Mouse (Mus musculus): ENCODE data around the gene Apba3. TPM values are rescaled to one million over a fixed set of nuclear protein-coding genes. Genes with fewer than 3 reads are reported as not detected.

Apba3 gene
- total RNA-seq, 2 experiments from 2014 or later, result 47.8 to 49.5 TPM

- no peak for DNase-seq (ENCODE audit: low spot score in 2 of 2)
These were observed 17.3 kb upstream of the Apba3 start for GRCm38 (mm10) chr10:81249442-81249841.

GRCm38 (mm10) chr10:81252424-81253419 is 14.0 kb upstream of the Apba3 start, which contains the start of gene Matk:
Gene Matk, plus strand, starts transcription at chr10:81252935.
- no peak for DNase-seq (ENCODE audit: low spot score in 2 of 2)

DNA sequence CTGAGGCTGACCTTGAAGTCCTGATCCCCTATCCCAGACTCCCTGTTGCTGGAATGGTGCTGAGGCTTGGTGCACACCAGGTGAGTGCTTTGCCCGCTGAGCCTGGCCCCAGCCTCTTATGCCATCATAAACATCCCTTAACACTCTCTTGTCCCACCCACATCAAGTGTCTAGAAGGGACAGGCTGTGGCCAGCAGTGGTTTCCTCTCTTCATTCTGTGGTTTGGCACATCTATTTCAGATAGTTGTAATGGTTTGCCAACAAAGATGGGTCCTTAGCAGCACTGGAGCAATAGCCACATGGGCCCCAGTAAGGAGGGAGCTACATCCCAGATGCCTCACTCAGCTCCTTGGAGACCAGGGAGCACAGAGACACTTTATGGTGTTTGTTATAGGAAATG is 11.9 kb upstream of the Apba3 start:
- DNase-seq (ENCODE audit: low spot score in 2 of 2), result no peak

- no peak for DNase-seq (ENCODE audit: low spot score in 2 of 2)
These were observed 9.4 kb upstream of the Apba3 start for GRCm38 (mm10) chr10:81257158-81258039.

DNA sequence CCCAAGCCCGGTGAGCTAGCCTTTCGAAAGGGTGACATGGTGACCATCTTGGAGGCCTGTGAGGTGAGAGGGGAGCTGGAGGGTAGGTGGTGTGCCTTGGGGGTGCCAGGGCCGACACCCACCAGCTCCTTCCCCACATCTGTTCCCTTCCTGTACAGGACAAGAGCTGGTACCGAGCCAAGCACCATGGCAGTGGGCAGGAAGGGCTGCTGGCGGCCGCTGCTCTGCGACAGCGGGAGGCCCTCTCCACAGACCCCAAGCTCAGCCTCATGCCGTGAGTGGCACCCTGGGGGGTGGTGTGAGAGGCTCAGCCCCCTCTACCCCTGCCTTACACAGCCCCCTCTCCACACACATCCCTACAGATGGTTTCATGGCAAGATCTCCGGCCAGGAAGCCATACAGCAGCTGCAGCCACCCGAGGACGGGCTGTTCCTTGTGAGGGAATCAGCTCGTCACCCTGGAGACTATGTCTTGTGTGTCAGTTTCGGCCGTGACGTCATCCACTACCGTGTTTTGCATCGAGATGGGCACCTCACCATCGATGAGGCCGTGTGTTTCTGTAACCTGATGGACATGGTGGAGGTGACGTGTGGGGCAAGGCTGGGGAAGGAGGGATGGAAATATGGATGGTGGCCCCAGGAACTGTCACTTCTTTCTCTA is 7.4 kb upstream of the Apba3 start:
- no peak for DNase-seq (ENCODE audit: low spot score in 2 of 2)

GRCm38 (mm10) chr10:81261025-81261424 is 5.7 kb upstream of the Apba3 start:
- DNase-seq (ENCODE audit: low spot score in 2 of 2), result no peak

DNA sequence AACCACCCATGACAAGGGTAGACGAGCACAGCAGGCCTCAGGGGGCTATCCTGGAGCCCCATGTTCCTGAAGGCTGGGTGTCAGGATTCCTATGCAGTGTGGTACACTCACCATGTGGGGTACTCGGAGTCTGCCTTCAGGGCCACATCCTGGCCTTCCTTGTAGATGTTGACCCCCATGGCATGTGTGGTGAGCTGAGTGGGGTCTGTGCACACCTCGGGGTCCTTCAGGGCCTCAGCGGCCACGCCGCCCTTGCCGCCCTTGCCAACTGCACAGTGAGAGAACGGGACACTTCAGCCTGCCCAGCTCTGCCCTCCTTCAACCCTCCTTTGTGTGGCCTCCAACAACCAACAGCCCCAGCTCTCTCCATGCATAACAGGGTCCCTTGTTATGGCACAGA is 1.2 kb upstream of the Apba3 start:
- no peak for DNase-seq (ENCODE audit: low spot score in 2 of 2)

DNA sequence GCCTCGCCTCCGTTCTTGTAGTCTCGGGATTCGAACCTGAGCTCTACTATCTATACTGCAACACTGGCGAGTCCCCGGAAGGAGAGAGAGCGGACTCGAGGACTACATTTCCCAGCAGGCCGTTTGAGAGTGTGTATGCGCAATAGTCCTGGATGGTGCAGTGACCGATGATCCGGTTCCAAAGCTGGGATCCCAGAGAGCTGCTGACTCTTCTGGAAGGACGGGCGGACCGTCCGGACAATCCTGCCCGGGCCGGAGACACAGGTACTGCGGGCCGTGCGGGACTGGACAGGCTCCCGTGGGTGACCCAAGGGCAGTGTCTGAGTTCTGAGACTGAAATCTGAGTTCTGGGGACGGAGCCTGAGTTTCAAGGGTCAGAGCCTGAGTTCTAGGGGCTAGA is 1.3 kb downstream of the Apba3 start:
- peak; percentile 41 to 63 for DNase-seq (ENCODE audit: low spot score in 2 of 2)

GRCm38 (mm10) chr10:81268643-81269412 is 2.1 kb downstream of the Apba3 start:
- DNase-seq (ENCODE audit: low spot score in 2 of 2), result no peak

DNA sequence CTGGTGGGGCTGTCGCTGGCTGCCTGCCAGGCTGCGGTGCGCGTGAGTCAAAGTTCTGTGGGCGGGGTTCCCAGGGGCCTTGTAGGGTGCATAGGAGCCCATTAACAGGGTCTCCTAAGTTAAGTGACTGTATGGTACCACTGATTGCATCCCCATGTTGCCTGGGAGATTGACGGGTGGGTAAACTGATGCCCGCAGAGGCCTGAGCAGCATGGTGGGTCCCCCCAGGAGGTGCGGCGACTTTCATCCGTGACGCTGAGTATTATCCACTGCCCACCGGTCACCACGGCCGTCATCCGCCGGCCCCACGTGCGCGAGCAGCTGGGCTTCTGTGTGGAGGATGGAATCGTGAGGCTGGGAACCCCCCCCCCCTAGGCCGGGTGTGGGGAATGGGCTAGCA is 5.6 kb downstream of the Apba3 start:
- no peak for DNase-seq (ENCODE audit: low spot score in 2 of 2)

GRCm38 (mm10) chr10:81273842-81274241 is 7.1 kb downstream of the Apba3 start:
- no peak for DNase-seq (ENCODE audit: low spot score in 2 of 2)

- no peak for DNase-seq (ENCODE audit: low spot score in 2 of 2)
These were observed 10.9 kb downstream of the Apba3 start for GRCm38 (mm10) chr10:81277676-81278075.

DNA sequence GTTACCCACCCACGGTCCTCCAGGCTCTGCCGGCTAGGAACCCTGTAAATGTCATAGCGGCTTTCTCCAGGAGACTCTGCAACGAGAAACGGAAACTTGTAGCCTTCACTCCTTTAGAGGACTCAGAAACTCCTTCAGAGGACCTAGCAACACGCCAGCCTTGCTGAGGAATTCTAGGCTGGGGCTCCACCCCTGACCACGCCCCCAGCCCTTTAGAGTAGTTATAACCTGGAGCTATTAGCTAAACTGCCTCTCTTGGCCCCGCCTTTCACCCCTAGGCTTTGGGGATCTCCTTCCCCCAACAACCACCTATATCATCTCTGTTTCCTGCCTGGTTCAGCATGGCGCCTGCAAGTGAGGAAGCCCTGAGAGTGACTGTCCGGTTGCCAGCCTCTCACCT is 12.7 kb downstream of the Apba3 start:
- no peak for DNase-seq (ENCODE audit: low spot score in 2 of 2)

DNA sequence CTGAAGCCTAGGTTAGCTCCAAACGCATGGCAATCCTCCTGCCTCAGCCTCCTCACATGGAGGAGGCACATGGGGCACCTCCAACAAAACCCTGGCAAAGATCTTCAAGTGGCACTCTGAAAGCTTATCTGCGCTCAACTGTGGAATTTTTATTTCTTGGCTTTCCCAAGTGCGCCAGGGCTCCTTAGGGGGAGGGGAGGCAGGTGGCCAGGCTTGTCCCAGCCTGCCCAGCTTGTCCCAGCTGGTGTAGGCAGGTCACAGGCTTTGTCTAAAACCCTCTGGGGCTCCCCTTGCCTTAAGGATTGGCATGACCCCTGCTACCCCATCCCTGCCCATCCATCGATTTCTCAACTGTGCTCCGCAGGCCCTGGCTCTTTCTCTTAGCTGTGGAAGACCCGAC is 17.4 kb downstream of the Apba3 start:
- no peak for DNase-seq (ENCODE audit: low spot score in 2 of 2)

GRCm38 (mm10) chr10:81284719-81285118 is 18.0 kb downstream of the Apba3 start:
- DNase-seq (ENCODE audit: low spot score in 2 of 2), result no peak

DNA sequence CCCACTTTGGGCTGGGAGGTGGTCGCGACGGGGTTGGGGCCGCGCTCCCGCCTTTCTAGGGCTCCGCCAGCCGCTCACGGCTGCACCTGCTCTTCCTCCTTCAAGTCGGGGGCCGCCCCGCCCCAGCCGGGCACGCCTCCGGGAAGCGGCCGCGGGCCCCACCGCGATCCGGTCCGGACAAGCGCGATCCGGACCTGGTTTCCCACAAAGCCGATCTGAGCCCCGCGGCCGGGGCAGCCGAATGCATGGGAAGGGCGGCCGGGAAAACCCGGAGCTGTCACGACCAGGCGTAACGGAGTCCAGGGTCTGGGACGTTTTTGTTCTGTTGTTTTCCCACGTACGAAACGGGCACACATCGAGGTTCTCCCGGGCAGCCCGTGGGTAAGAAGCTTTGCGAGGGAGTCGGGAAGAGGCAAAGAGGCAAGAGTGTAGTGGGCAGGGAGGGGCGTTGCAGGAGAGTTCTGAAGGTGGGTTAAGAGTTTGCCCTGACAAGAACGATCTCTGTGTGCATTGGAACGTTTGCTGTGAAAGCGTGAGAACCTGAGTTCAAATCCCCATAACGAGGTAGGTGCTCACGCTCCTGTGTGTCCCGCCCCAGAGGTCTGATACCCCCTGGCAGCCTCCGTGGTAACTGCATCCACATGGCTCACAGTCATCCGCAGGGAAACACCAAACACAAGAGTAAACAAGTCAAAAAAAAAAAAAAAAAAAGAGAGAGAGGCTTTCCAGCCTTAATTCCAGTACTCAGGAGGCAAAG is 19.1 kb downstream of the Apba3 start:
- DNase-seq (ENCODE audit: low spot score in 2 of 2), result peak; percentile 77 to 78

DNA sequence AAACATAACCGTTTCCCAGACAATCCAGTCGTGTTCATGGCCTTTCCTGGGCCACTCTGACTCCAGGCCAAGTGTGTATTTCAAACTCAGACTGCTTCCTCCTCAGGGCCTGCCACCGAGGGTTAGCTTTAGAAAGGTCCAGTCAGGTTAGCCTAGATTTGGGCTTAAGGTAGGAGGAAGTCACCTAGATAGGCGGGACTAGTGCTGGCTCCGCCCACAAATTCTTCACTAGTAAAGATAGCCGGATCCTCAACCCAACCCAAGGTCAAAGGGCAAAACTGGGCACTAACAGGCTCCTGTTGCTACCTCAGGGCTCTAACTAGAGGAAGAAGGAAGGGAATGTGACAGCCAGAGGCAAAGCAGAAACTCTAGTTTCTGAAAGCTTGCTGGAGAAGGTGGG is 19.8 kb downstream of the Apba3 start:
- DNase-seq (ENCODE audit: low spot score in 2 of 2), result no peak

DNA sequence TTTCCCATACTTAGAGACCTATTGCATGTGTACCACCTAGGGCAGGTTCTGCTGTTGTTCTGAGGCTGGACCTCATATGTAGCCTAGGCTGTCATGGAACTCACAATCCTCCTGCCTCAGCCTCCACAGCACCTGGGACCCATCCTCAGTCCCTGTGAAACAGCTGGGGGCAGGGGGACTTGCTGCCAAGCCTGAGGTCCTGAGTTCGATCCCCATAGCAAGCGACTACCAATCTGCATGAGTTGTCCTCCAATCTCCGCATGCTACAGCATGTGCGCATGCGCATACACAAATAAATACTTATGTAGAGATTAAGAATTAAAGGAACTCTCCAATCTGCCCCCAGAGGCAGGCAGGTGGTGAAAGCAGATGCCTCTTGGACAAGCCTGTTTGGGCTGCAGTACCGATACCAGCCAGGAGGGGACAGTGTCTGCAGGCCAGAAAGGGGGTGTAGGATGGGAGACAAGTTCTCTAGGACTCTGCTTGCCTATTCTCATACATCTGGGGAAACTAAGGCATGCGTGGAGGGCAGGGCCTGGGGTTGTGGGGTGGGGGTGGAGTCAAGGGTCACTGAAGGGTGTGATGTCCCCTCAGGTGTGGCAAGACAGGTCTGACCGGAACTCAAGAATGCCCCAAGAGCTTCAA is 20.9 kb downstream of the Apba3 start:
- DNase-seq (ENCODE audit: low spot score in 2 of 2), result peak in 1 of 2 experiments; percentile 54

GRCm38 (mm10) chr10:81288601-81289000 is 21.8 kb downstream of the Apba3 start:
- DNase-seq (ENCODE audit: low spot score in 2 of 2), result no peak

All from adrenal gland, postnatal 4 days (tissue).